In the genomic region with DNA sequence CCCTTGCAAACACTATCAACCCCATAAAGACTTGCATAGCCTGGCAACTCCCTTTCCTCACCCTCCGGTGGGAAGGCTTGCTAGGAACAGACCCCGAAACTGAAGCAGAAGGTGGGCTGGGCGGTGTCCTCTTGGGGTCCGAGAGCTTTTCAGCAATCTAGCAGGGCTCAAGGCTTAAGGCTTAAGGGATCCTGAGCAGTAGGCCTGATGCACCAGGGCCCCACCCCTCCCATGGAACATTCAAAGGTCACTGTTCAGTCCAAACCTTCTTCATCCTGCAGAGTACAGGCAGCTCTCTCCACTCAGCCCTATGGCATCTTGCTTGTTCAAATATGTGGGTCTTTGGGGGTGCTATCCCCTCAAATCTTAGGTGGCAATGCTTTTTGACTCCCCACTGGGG, we compare ENCODE assay signal across 21 mouse cellular contexts. TPM values are rescaled to one million over a fixed set of nuclear protein-coding genes. Genes with fewer than 3 reads are reported as not detected.
"Had no signal": no experiment of that assay in that cellular context is flagged by ENCODE, and none has a peak within 500 bp of the region (broad histone marks: within the 10 kb centered on the region; RNA-seq: fewer than 3 reads in every experiment).

No protein-coding gene starts in this region.

- H3K36me3 ChIP-seq: neural tube, embryonic 13.5 days had no signal

- H3K9me3 ChIP-seq: liver, embryonic 13.5 days; lung, embryonic 15.5 days; neural tube, embryonic 13.5 days had no signal

- H3K9ac ChIP-seq: limb, embryonic 12.5 days; liver, embryonic 13.5 days; liver, postnatal 0 days; lung, embryonic 15.5 days; neural tube, embryonic 13.5 days had no signal

- H3K4me2 ChIP-seq: limb, embryonic 12.5 days; liver, embryonic 13.5 days; lung, embryonic 15.5 days; neural tube, embryonic 13.5 days had no signal

- DNase-seq: kidney, adult 11 months; kidney, postnatal 10 days; layer of hippocampus, adult 9-11 months; layer of hippocampus, postnatal 36 days; liver; liver, embryonic 13.5 days; liver, postnatal 0 days; lung, postnatal 14 days; retina, postnatal 1 day; right cerebral cortex, postnatal 4 days; spleen, adult 18-20 months; thymus, adult 2 months; thymus, postnatal 25 days had no signal

- H3K4me3 ChIP-seq: limb, embryonic 12.5 days; liver, embryonic 13.5 days; lung, embryonic 15.5 days; megakaryocyte, embryonic 14.5 days; neural tube, embryonic 13.5 days had no signal

- H3K27ac ChIP-seq: limb, embryonic 12.5 days; liver, embryonic 13.5 days; lung, embryonic 15.5 days; macrophage; neural tube, embryonic 13.5 days had no signal

- ATAC-seq: liver, postnatal 0 days had no signal

RNA-seq across cellular contexts. Expression of gene C1ql4, which starts 1.6 kb away (rescaled TPM):
- total RNA-seq: layer of hippocampus, adult 18-20 months; left cerebral cortex, postnatal 36 days had no signal
- polyA plus RNA-seq: limb, embryonic 12.5 days; liver, embryonic 13.5 days; lung, embryonic 15.5 days; macrophage; urinary bladder, adult 2 months had no signal

RNA-seq across cellular contexts. Expression of gene Dnajc22, which starts 7.0 kb away (rescaled TPM):
- polyA plus RNA-seq: macrophage had no signal
